Mouse (Mus musculus) heart, adult 2 months (tissue): ENCODE measurements around the gene Tagln. TPM values are rescaled to one million over a fixed set of nuclear protein-coding genes. Genes with fewer than 3 reads are reported as not detected.

Source experiments
- DNase-seq, 2 experiments: peaks; one replicate each; pipeline ENCODE4 v3.0.0; 2021
- H3K27ac ChIP-seq: fragments of 200-600 bp; 2 replicates; pipeline ENCODE4 v1.8.1; 2022
- H3K27me3 ChIP-seq: fragments of 200-500 bp; 2 replicates; pipeline ENCODE4 v1.6.1; 2012; ENCODE audit warnings: mild to moderate bottlenecking, low read length, inconsistent platforms, mixed read lengths; ENCODE audit not compliant: control insufficient read depth, insufficient read depth
- H3K36me3 ChIP-seq: fragments of 200-500 bp; 2 replicates; pipeline ENCODE4 v1.6.1; 2012; ENCODE audit warnings: low read length, inconsistent platforms; ENCODE audit not compliant: control insufficient read depth, insufficient read depth
- H3K4me1 ChIP-seq: fragments of 200-500 bp; 2 replicates; pipeline ENCODE4 v1.6.1; 2011; ENCODE audit warnings: low read length; ENCODE audit not compliant: control insufficient read depth, insufficient read depth
- H3K4me3 ChIP-seq: fragments of 200-600 bp; 2 replicates; pipeline ENCODE4 v1.8.1; 2022
- H3K79me2 ChIP-seq: fragments of 200-500 bp; replicated peaks from 2 replicates; pipeline ENCODE4 v1.6.1; 2012; ENCODE audit warnings: mild to moderate bottlenecking, inconsistent platforms, low read length, moderate library complexity, mixed read lengths; ENCODE audit not compliant: control insufficient read depth, insufficient read depth
- H3K9ac ChIP-seq: fragments of 200-500 bp; 2 replicates; pipeline ENCODE4 v1.6.1; 2012; ENCODE audit warnings: low read depth, mild to moderate bottlenecking, control low read depth, inconsistent platforms, low read length, mixed read lengths
- CTCF ChIP-seq: fragments of 200-600 bp; IDR thresholded peaks from 2 replicates; pipeline ENCODE4 v1.8.1; 2022; ENCODE audit warnings: antibody characterized with exemption, mild to moderate bottlenecking, moderate library complexity
- EP300 ChIP-seq: fragments of 200-500 bp; IDR thresholded peaks from 2 replicates; pipeline ENCODE4 v1.6.1; 2011; ENCODE audit warnings: low read depth, low read length, control low read depth; ENCODE audit not compliant: insufficient read depth
- POLR2A ChIP-seq: fragments of 200-500 bp; IDR thresholded peaks from 2 replicates; pipeline ENCODE4 v1.6.1; 2011; ENCODE audit warnings: mild to moderate bottlenecking, low read depth, low read length, control low read depth; ENCODE audit not compliant: insufficient read depth
- WGBS: fragments of 180-500 bp; shearing (Covaris S2); methylation state at CpG from one replicate; pipeline ENCODE4 v1.1.7; 2018; 5-methylcytosine and 5-hydroxymethylcytosine counted together
- intact Hi-C: fragments of 180-260 bp; cut with DNase I; formaldehyde crosslinking; loops from one replicate; pipeline ENCODE4 v1.15.1; 2025
- polyA plus RNA-seq: library from polyadenylated mRNA; depleted of rRNA; stranded (reverse); fragments of >200 nt; gene quantifications from 2 replicates; pipeline ENCODE4 v1.2.3, GENCODE M21; 2012
- total RNA-seq, 2 experiments: library from RNA; stranded (reverse); gene quantifications; 2 replicates each; pipeline ENCODE4 v1.2.3; 2021

The Tagln gene
- total and polyA plus RNA-seq, 3 experiments = 84.0 to 116 (median 93.6) TPM

- H3K4me1 ChIP-seq = no peaks in the 10 kb centered on the region
- no peak overlapping the region for H3K4me3 ChIP-seq
- 91% methylated on average over 8 of the region's 8 CpGs for WGBS
- no peaks in the 10 kb centered on the region for H3K79me2 ChIP-seq
- no peaks in the 10 kb centered on the region for H3K27me3 ChIP-seq
- no peak overlapping the region for H3K27ac ChIP-seq
- H3K9ac ChIP-seq = no peak overlapping the region
- TF ChIP-seq POLR2A (no peak), CTCF (no peak), EP300 (no peak)
- no peaks in the 10 kb centered on the region for H3K36me3 ChIP-seq
- DNase-seq = no peak
- intact Hi-C loops = no loop called here
Observed at GRCm38 (mm10) chr9:45943628-45944505, 8.0 kb upstream of the Tagln start.

- no peaks in the 10 kb centered on the region for H3K4me1 ChIP-seq
- H3K79me2 ChIP-seq = no peaks in the 10 kb centered on the region
- H3K36me3 ChIP-seq = no peaks in the 10 kb centered on the region
- H3K27me3 ChIP-seq = no peaks in the 10 kb centered on the region
- DNase-seq = no peak
- intact Hi-C loops = no loop called here
- WGBS = 93% methylated on average over 8 of the region's 8 CpGs
- TF ChIP-seq EP300 (no peak), POLR2A (no peak), CTCF (no peak)
- H3K27ac ChIP-seq = no peak overlapping the region
- H3K9ac ChIP-seq = no peak overlapping the region
- no peak overlapping the region for H3K4me3 ChIP-seq
Observed at GRCm38 (mm10) chr9:45942916-45943315, 7.1 kb upstream of the Tagln start.

GRCm38 (mm10) chr9:45942464-45942863, 6.6 kb upstream of the Tagln start:
- Histone ChIP-seq H3K4me1 (no peaks in the 10 kb centered on the region; the same call in 1 of the 2 replicates), H3K27ac (no peak overlapping the region), H3K9ac (no peak overlapping the region), H3K79me2 (no peaks in the 10 kb centered on the region), H3K27me3 (no peaks in the 10 kb centered on the region), H3K4me3 (no peak overlapping the region), H3K36me3 (no peaks in the 10 kb centered on the region)
- no peak for TF ChIP-seq CTCF
- TF ChIP-seq EP300 = no peak
- no peak for TF ChIP-seq POLR2A
- WGBS = 95% methylated on average over 16 of the region's 16 CpGs
- intact Hi-C loops = no loop called here
- no peak for DNase-seq

GRCm38 (mm10) chr9:45941329-45941888, 5.6 kb upstream of the Tagln start:
- Histone ChIP-seq H3K4me3 (no peak overlapping the region), H3K79me2 (no peaks in the 10 kb centered on the region), H3K27me3 (no peaks in the 10 kb centered on the region), H3K4me1 (no peaks in the 10 kb centered on the region; the same call in 1 of the 2 replicates), H3K27ac (no peak overlapping the region), H3K9ac (no peak overlapping the region), H3K36me3 (no peaks in the 10 kb centered on the region)
- TF ChIP-seq EP300 (no peak), POLR2A (no peak), CTCF (no peak)
- WGBS = 79% methylated on average over 18 of the region's 18 CpGs
- intact Hi-C loops = no loop called here
- no peak for DNase-seq

- no peak overlapping the region for H3K4me3 ChIP-seq
- TF ChIP-seq EP300 (no peak), CTCF (no peak), POLR2A (no peak)
- WGBS = 90% methylated on average over 6 of the region's 6 CpGs
- no peaks in the 10 kb centered on the region for H3K79me2 ChIP-seq
- H3K27ac ChIP-seq = no peak overlapping the region
- no peaks in the 10 kb centered on the region for H3K36me3 ChIP-seq
- no peak overlapping the region for H3K9ac ChIP-seq
- no peak for DNase-seq
- no peaks in the 10 kb centered on the region for H3K27me3 ChIP-seq
- intact Hi-C loops = no loop called here
- H3K4me1 ChIP-seq = no peaks in the 10 kb centered on the region; the same call in none of the 2 replicates
Observed at GRCm38 (mm10) chr9:45939794-45940193, 3.9 kb upstream of the Tagln start.

- H3K79me2 ChIP-seq = no peaks in the 10 kb centered on the region
- H3K4me1 ChIP-seq = no peaks in the 10 kb centered on the region; the same call in none of the 2 replicates
- intact Hi-C loops = no loop called here
- no peak overlapping the region for H3K4me3 ChIP-seq
- no peaks in the 10 kb centered on the region for H3K27me3 ChIP-seq
- TF ChIP-seq POLR2A = no peak
- no peak for TF ChIP-seq EP300
- no peak for TF ChIP-seq CTCF
- no peak overlapping the region for H3K9ac ChIP-seq
- no peak overlapping the region; the same call in 1 of the 2 replicates for H3K27ac ChIP-seq
- no peaks in the 10 kb centered on the region for H3K36me3 ChIP-seq
- DNase-seq = no peak
- 66% methylated on average over 15 of the region's 15 CpGs for WGBS
Observed at GRCm38 (mm10) chr9:45938952-45939637, 3.2 kb upstream of the Tagln start.
